20 mouse cellular contexts compared by ENCODE assay signal in genomic region chr19:43415565-43415964, GRCm38 (mm10). TPM values are rescaled to one million over a fixed set of nuclear protein-coding genes. Genes with fewer than 3 reads are reported as not detected.
A peak's percentile ranks its signal among the peaks of the same experiment; 100 is the strongest.
DNase-seq lines count a peak whose midpoint lies in the region; ATAC-seq and TF ChIP-seq lines count a peak whose summit lies in the region.
"Had no signal": no experiment of that assay in that cellular context is flagged by ENCODE, and none has a peak within 500 bp of the region (broad histone marks: within the 10 kb centered on the region; RNA-seq: fewer than 3 reads in every experiment).

No protein-coding gene starts in this region.

- DNase-seq in intestine, embryonic 14.5 days (ENCODE audit: low spot score) = no peak
- peak; percentile 26 for DNase-seq in lung, postnatal 0 days (ENCODE audit: low spot score)
- no peak for DNase-seq in lung, adult 18-20 months
- DNase-seq in NIH3T3 (ENCODE audit: low read depth) = peak; percentile 3
- no peak for DNase-seq in B cell, adult 2 months
- no peak for DNase-seq in kidney, postnatal 4 days
- DNase-seq: adrenal gland, postnatal 10 days; cerebellum, adult 18-20 months; cerebellum, adult 9-11 months; cerebellum, postnatal 36 days; gastrocnemius, postnatal 10 days; heart, adult 18-20 months; heart, postnatal 14 days had no signal

- no peak; the same call in 1 of the 2 replicates for ATAC-seq in intestine, embryonic 14.5 days (replicated peaks; ENCODE audit: low FRiP score, low TSS enrichment, low read depth)
- ATAC-seq in intestine, postnatal 0 days = no peak
- ATAC-seq in lung, postnatal 0 days = peak; percentile 59
- ATAC-seq in intestine, embryonic 16.5 days = peak; percentile 73
- ATAC-seq: forebrain, embryonic 15.5 days; hindbrain, postnatal 0 days had no signal

- H3K9me3 ChIP-seq in intestine, embryonic 14.5 days (ENCODE audit: control insufficient read depth, low read length) = no peaks in the 10 kb centered on the region
- no peaks in the 10 kb centered on the region for H3K9me3 ChIP-seq in intestine, postnatal 0 days (ENCODE audit: control insufficient read depth)
- H3K9me3 ChIP-seq in lung, postnatal 0 days (ENCODE audit: low read length) = no peaks in the 10 kb centered on the region
- H3K9me3 ChIP-seq in intestine, embryonic 16.5 days (ENCODE audit: control insufficient read depth, low read length) = no peaks in the 10 kb centered on the region
- H3K9me3 ChIP-seq: forebrain, embryonic 15.5 days; heart, embryonic 15.5 days; hindbrain, embryonic 13.5 days had no signal

- H3K4me1 ChIP-seq in intestine, embryonic 14.5 days (replicated peaks; ENCODE audit: control insufficient read depth, insufficient read depth, low read length) = no peaks in the 10 kb centered on the region
- H3K4me1 ChIP-seq in intestine, postnatal 0 days (replicated peaks; ENCODE audit: control insufficient read depth, insufficient read depth, low read length) = no peaks in the 10 kb centered on the region
- no peaks in the 10 kb centered on the region for H3K4me1 ChIP-seq in lung, postnatal 0 days (ENCODE audit: insufficient read depth, low read depth, low read length)
- H3K4me1 ChIP-seq in intestine, embryonic 16.5 days (ENCODE audit: control insufficient read depth, insufficient read depth, low read length) = no peaks in the 10 kb centered on the region
- H3K4me1 ChIP-seq: forebrain, embryonic 15.5 days; heart, embryonic 15.5 days; hindbrain, embryonic 13.5 days had no signal

- peak overlapping the region; percentile 29 for H3K27ac ChIP-seq in intestine, embryonic 14.5 days (ENCODE audit: low read depth)
- no peak overlapping the region for H3K27ac ChIP-seq in intestine, postnatal 0 days (ENCODE audit: low read depth, low read length)
- no peak overlapping the region for H3K27ac ChIP-seq in lung, postnatal 0 days (ENCODE audit: low read length)
- H3K27ac ChIP-seq in intestine, embryonic 16.5 days (ENCODE audit: low read length) = no peak overlapping the region; the same call in 1 of the 2 replicates
- H3K27ac ChIP-seq: forebrain, embryonic 15.5 days; heart, embryonic 15.5 days; hindbrain, embryonic 13.5 days; hindbrain, postnatal 0 days had no signal

- H3K4me3 ChIP-seq in intestine, embryonic 14.5 days (ENCODE audit: low read depth, low read length) = no peak overlapping the region
- H3K4me3 ChIP-seq in intestine, postnatal 0 days (ENCODE audit: low read depth, low read length) = no peak overlapping the region
- no peak overlapping the region for H3K4me3 ChIP-seq in lung, postnatal 0 days (ENCODE audit: low read depth, low read length)
- H3K4me3 ChIP-seq in intestine, embryonic 16.5 days (ENCODE audit: low read length) = no peak overlapping the region
- H3K4me3 ChIP-seq: forebrain, embryonic 15.5 days; heart, embryonic 15.5 days; hindbrain, embryonic 13.5 days had no signal

- WGBS in intestine, embryonic 14.5 days = 29% methylated on average over 2 of the region's 2 CpGs
- 49% methylated on average over 2 of the region's 2 CpGs for WGBS in intestine, postnatal 0 days
- WGBS in lung, postnatal 0 days = 32% methylated on average over 2 of the region's 2 CpGs
- WGBS in intestine, embryonic 16.5 days = 38% methylated on average over 2 of the region's 2 CpGs

- no peak for TF ChIP-seq CTCF in intestine, postnatal 0 days (IDR thresholded peaks at IDR 0.05; ENCODE audit: low read depth)
- no peak for TF ChIP-seq CTCF in lung, postnatal 0 days (IDR thresholded peaks at IDR 0.05)

- no peaks in the 10 kb centered on the region for H3K36me3 ChIP-seq in intestine, embryonic 14.5 days (ENCODE audit: control insufficient read depth, insufficient read depth, low read length)
- H3K36me3 ChIP-seq in intestine, postnatal 0 days (ENCODE audit: control insufficient read depth, insufficient read depth) = no peaks in the 10 kb centered on the region
- no peaks in the 10 kb centered on the region for H3K36me3 ChIP-seq in lung, postnatal 0 days (ENCODE audit: insufficient read depth, low read length)
- no peaks in the 10 kb centered on the region for H3K36me3 ChIP-seq in intestine, embryonic 16.5 days (ENCODE audit: control insufficient read depth, insufficient read depth, low read length)
- H3K36me3 ChIP-seq: forebrain, embryonic 15.5 days; heart, embryonic 15.5 days; hindbrain, embryonic 13.5 days had no signal

- no peak overlapping the region for H3K9ac ChIP-seq in intestine, embryonic 14.5 days (ENCODE audit: low read length)
- no peak overlapping the region for H3K9ac ChIP-seq in intestine, postnatal 0 days (ENCODE audit: low read depth, low read length)
- H3K9ac ChIP-seq in lung, postnatal 0 days (replicated peaks; ENCODE audit: low read depth) = no peak overlapping the region
- H3K9ac ChIP-seq in intestine, embryonic 16.5 days (ENCODE audit: low read depth, low read length) = no peak overlapping the region
- H3K9ac ChIP-seq: forebrain, embryonic 15.5 days; heart, embryonic 15.5 days; hindbrain, embryonic 13.5 days had no signal

- TF ChIP-seq EP300 in lung, postnatal 0 days (IDR thresholded peaks at IDR 0.05) = no peak

- H3K4me2 ChIP-seq in intestine, embryonic 14.5 days (ENCODE audit: low read length) = no peak overlapping the region
- H3K4me2 ChIP-seq in intestine, postnatal 0 days (replicated peaks; ENCODE audit: low read depth) = no peak overlapping the region
- H3K4me2 ChIP-seq in lung, postnatal 0 days (replicated peaks; ENCODE audit: low read depth, low read length) = no peak overlapping the region
- no peak overlapping the region for H3K4me2 ChIP-seq in intestine, embryonic 16.5 days (ENCODE audit: low read depth, low read length)
- H3K4me2 ChIP-seq: forebrain, embryonic 15.5 days; heart, embryonic 11.5 days; heart, embryonic 15.5 days; hindbrain, embryonic 13.5 days had no signal

- H3K27me3 ChIP-seq in intestine, embryonic 14.5 days (replicated peaks; ENCODE audit: control insufficient read depth, insufficient read depth, low read length) = no peaks in the 10 kb centered on the region
- no peaks in the 10 kb centered on the region for H3K27me3 ChIP-seq in intestine, postnatal 0 days (replicated peaks; ENCODE audit: control insufficient read depth, insufficient read depth, low read length)
- no peaks in the 10 kb centered on the region for H3K27me3 ChIP-seq in lung, postnatal 0 days (replicated peaks; ENCODE audit: insufficient read depth, low read length)
- no peaks in the 10 kb centered on the region for H3K27me3 ChIP-seq in intestine, embryonic 16.5 days (replicated peaks; ENCODE audit: control insufficient read depth, insufficient read depth, low read length)
- H3K27me3 ChIP-seq: forebrain, embryonic 15.5 days; heart, embryonic 15.5 days; hindbrain, embryonic 13.5 days had no signal

RNA-seq across cellular contexts. Expression of gene Cnnm1, which starts 24.7 kb away (rescaled TPM):
- 0.45 and 0.98 TPM in 2 replicates for polyA plus RNA-seq in intestine, embryonic 14.5 days (2014; fragmentation: Nextera tagmentation; extraction: Ambion mirVana)
- 5.4 and 5.5 TPM in 2 replicates for polyA plus RNA-seq in intestine, postnatal 0 days (2015; fragmentation: Nextera tagmentation; extraction: Ambion mirVana)
- 0.25 and 0.30 TPM in 2 replicates for polyA plus RNA-seq in lung, postnatal 0 days (2015; fragmentation: Nextera tagmentation; extraction: Ambion mirVana)
- polyA plus RNA-seq in intestine, embryonic 16.5 days (2015; fragmentation: Nextera tagmentation; extraction: Ambion mirVana) = 1.3 and 1.4 TPM in 2 replicates

RNA-seq across cellular contexts. Expression of gene Hpse2, which starts 27.4 kb away (rescaled TPM):
- 20.3 and 24.2 TPM in 2 replicates for polyA plus RNA-seq in intestine, embryonic 14.5 days (2014; fragmentation: Nextera tagmentation; extraction: Ambion mirVana)
- polyA plus RNA-seq in intestine, postnatal 0 days (2015; fragmentation: Nextera tagmentation; extraction: Ambion mirVana) = 3.3 and 4.7 TPM in 2 replicates
- 0.64 and 0.76 TPM in 2 replicates for polyA plus RNA-seq in lung, postnatal 0 days (2015; fragmentation: Nextera tagmentation; extraction: Ambion mirVana)
- polyA plus RNA-seq in intestine, embryonic 16.5 days (2015; fragmentation: Nextera tagmentation; extraction: Ambion mirVana) = 14.1 and 14.2 TPM in 2 replicates

Comparison
In these comparisons a context has a peak if more than half of its experiments do, and no peak if none do; other contexts are left out.
1. ATAC-seq: peak in lung, postnatal 0 days (single experiment) and intestine, embryonic 16.5 days (single experiment); none in intestine, embryonic 14.5 days (single experiment) and intestine, postnatal 0 days (single experiment).
2. DNase-seq: peak in lung, postnatal 0 days (single experiment) and NIH3T3 (single experiment); none in intestine, embryonic 14.5 days (single experiment), lung, adult 18-20 months (0 of 2), B cell, adult 2 months (0 of 2) and kidney, postnatal 4 days (0 of 2).